Mouse (Mus musculus) CH12.LX (cell line): ENCODE results near the gene Ptges. TPM values are rescaled to one million over a fixed set of nuclear protein-coding genes. Genes with fewer than 3 reads are reported as not detected.

Source experiments
- DNase-seq: peaks from one replicate; pipeline ENCODE4 v3.0.0-alpha.2; 2013; ENCODE audit errors: extremely low read depth
- H3K27ac ChIP-seq: 2 replicates; pipeline ENCODE4 v1.5.1; 2012; ENCODE audit warnings: low read depth, mild to moderate bottlenecking, control low read depth, moderate library complexity; ENCODE audit not compliant: insufficient read depth
- H3K27me3 ChIP-seq: replicated peaks from 2 replicates; pipeline ENCODE3; 2012; ENCODE audit warnings: inconsistent platforms
- H3K36me3 ChIP-seq, 2 experiments: replicated peaks in 1 of 2; 2 replicates each; pipeline versions ENCODE3 to v1.6.1; 2012; ENCODE audit warnings: inconsistent platforms in 1 of 2, low read length in 1 of 2, mild to moderate bottlenecking in 1 of 2, mixed read lengths in 1 of 2, moderate library complexity in 1 of 2; ENCODE audit not compliant: control insufficient read depth in 1 of 2, insufficient read depth in 1 of 2
- H3K4me1 ChIP-seq, 2 experiments: 2 replicates each; pipeline ENCODE4 v1.6.1; 2012; ENCODE audit warnings: inconsistent platforms in 1 of 2, moderate library complexity in 1 of 2; ENCODE audit not compliant: insufficient read depth in 2 of 2, control insufficient read depth in 1 of 2
- H3K4me2 ChIP-seq: 2 replicates; pipeline ENCODE4 v1.6.1; 2012; ENCODE audit warnings: low read depth, mild to moderate bottlenecking, control low read depth; ENCODE audit not compliant: poor library complexity, insufficient read depth, severe bottlenecking
- H3K4me3 ChIP-seq, 3 experiments: fragments of 150-350 bp in 1 of 3; sonication (generic) in 1 of 3; replicated peaks in 1 of 3; 2 replicates each; pipeline versions ENCODE3 to v1.5.1; 2011 to 2012; ENCODE audit warnings: low read depth in 2 of 3, low read length in 2 of 3, mild to moderate bottlenecking in 2 of 3, moderate library complexity in 2 of 3, control low read depth in 1 of 3, improper control_type of control experiment in 1 of 3, inconsistent platforms in 1 of 3, mixed read lengths in 1 of 3; ENCODE audit not compliant: poor library complexity in 1 of 3
- H3K79me2 ChIP-seq: replicated peaks from 2 replicates; pipeline ENCODE4 v1.6.1; 2012; ENCODE audit warnings: mild to moderate bottlenecking, moderate library complexity; ENCODE audit not compliant: control insufficient read depth, poor library complexity, insufficient read depth, severe bottlenecking; ENCODE audit errors: extremely low read depth
- H3K9ac ChIP-seq: 2 replicates; pipeline ENCODE4 v1.6.1; 2012; ENCODE audit warnings: low read depth, mild to moderate bottlenecking, control low read depth, moderate library complexity; ENCODE audit not compliant: insufficient read depth
- H3K9me3 ChIP-seq: replicated peaks from 2 replicates; pipeline ENCODE3; 2012; ENCODE audit warnings: low read length, inconsistent platforms, mixed read lengths
- CHD1 ChIP-seq: IDR thresholded peaks from 2 replicates; pipeline ENCODE4 v1.6.1; 2012; ENCODE audit warnings: low read depth, low read length, improper control_type of control experiment, inconsistent platforms
- CHD2 ChIP-seq: IDR thresholded peaks from 2 replicates; pipeline ENCODE4 v1.6.1; 2011; ENCODE audit warnings: low read length, improper control_type of control experiment
- E2F4 ChIP-seq: IDR thresholded peaks from 2 replicates; pipeline ENCODE4 v1.6.1; 2011; ENCODE audit warnings: low read depth, low read length, improper control_type of control experiment; ENCODE audit not compliant: insufficient replicate concordance
- ELF1 ChIP-seq: IDR thresholded peaks from 2 replicates; pipeline ENCODE4 v1.6.1; 2014; ENCODE audit warnings: low read depth, mild to moderate bottlenecking, inconsistent platforms, low read length, improper control_type of control experiment
- EP300 ChIP-seq: IDR thresholded peaks from 2 replicates; pipeline ENCODE4 v1.6.1; 2011; ENCODE audit warnings: low read length, improper control_type of control experiment
- ETS1 ChIP-seq: conservative IDR thresholded peaks from 2 replicates; pipeline ENCODE4 v1.6.1; 2012; ENCODE audit warnings: low read depth, mild to moderate bottlenecking, inconsistent platforms, low read length, improper control_type of control experiment, moderate library complexity
- HCFC1 ChIP-seq: IDR thresholded peaks from 2 replicates; pipeline ENCODE4 v1.6.1; 2012; ENCODE audit warnings: low read depth, mild to moderate bottlenecking, inconsistent platforms, low read length, improper control_type of control experiment
- IRF4 ChIP-seq: IDR thresholded peaks from 2 replicates; pipeline ENCODE4 v1.6.1; 2014; ENCODE audit warnings: low read depth, mild to moderate bottlenecking, inconsistent platforms, low read length, improper control_type of control experiment
- JUN ChIP-seq: IDR thresholded peaks from 2 replicates; pipeline ENCODE4 v1.6.1; 2011; ENCODE audit warnings: low read depth, mild to moderate bottlenecking, low read length, improper control_type of control experiment, moderate library complexity; ENCODE audit not compliant: insufficient read depth
- JUND ChIP-seq: conservative IDR thresholded peaks from 2 replicates; pipeline ENCODE4 v1.6.1; 2011; ENCODE audit warnings: low read depth, low read length, improper control_type of control experiment
- KAT2A ChIP-seq: IDR thresholded peaks from 2 replicates; pipeline ENCODE4 v1.6.1; 2012; ENCODE audit warnings: low read length, improper control_type of control experiment, inconsistent platforms; ENCODE audit not compliant: insufficient replicate concordance
- MAFK ChIP-seq: IDR thresholded peaks from 2 replicates; pipeline ENCODE4 v1.6.1; 2011; ENCODE audit warnings: low read length, improper control_type of control experiment; ENCODE audit not compliant: insufficient replicate concordance
- MAZ ChIP-seq: IDR thresholded peaks from 2 replicates; pipeline ENCODE4 v1.6.1; 2012; ENCODE audit warnings: low read depth, mild to moderate bottlenecking, inconsistent platforms, low read length, improper control_type of control experiment, moderate library complexity
- MEF2A ChIP-seq: IDR thresholded peaks from 2 replicates; pipeline ENCODE4 v1.6.1; 2014; ENCODE audit warnings: low read depth, mild to moderate bottlenecking, inconsistent platforms, low read length, improper control_type of control experiment, borderline replicate concordance
- MYC ChIP-seq: IDR thresholded peaks from 2 replicates; pipeline ENCODE4 v1.6.1; 2011; ENCODE audit warnings: low read depth, mild to moderate bottlenecking, improper control_type of control experiment, low read length
- NELFE ChIP-seq: IDR thresholded peaks from 2 replicates; pipeline ENCODE4 v1.6.1; 2011; ENCODE audit warnings: low read depth, low read length, improper control_type of control experiment
- NRF1 ChIP-seq: IDR thresholded peaks from 2 replicates; pipeline ENCODE4 v1.6.1; 2014; ENCODE audit warnings: low read depth, mild to moderate bottlenecking, inconsistent platforms, low read length, improper control_type of control experiment, moderate library complexity
- RAD21 ChIP-seq: IDR thresholded peaks from 2 replicates; pipeline ENCODE4 v1.6.1; 2011; ENCODE audit warnings: low read depth, mild to moderate bottlenecking, low read length, improper control_type of control experiment, moderate library complexity
- RCOR1 ChIP-seq: conservative IDR thresholded peaks from 2 replicates; pipeline ENCODE4 v1.6.1; 2012; ENCODE audit warnings: low read depth, mild to moderate bottlenecking, inconsistent platforms, low read length, improper control_type of control experiment
- SIN3A ChIP-seq: IDR thresholded peaks from 2 replicates; pipeline ENCODE4 v1.6.1; 2012; ENCODE audit warnings: low read length, improper control_type of control experiment, inconsistent platforms
- TCF12 ChIP-seq: IDR thresholded peaks from 2 replicates; pipeline ENCODE4 v1.6.1; 2014; ENCODE audit warnings: low read depth, mild to moderate bottlenecking, inconsistent platforms, low read length, improper control_type of control experiment
- UBTF ChIP-seq: IDR thresholded peaks from 2 replicates; pipeline ENCODE4 v1.6.1; 2012; ENCODE audit warnings: low read depth, mild to moderate bottlenecking, inconsistent platforms, low read length, improper control_type of control experiment, moderate library complexity
- USF1 ChIP-seq: IDR thresholded peaks from 2 replicates; pipeline ENCODE4 v1.6.1; 2014; ENCODE audit warnings: low read depth, mild to moderate bottlenecking, inconsistent platforms, low read length, improper control_type of control experiment
- ZC3H11A ChIP-seq: IDR thresholded peaks from 2 replicates; pipeline ENCODE4 v1.6.1; 2012; ENCODE audit warnings: low read depth, mild to moderate bottlenecking, inconsistent platforms, low read length, improper control_type of control experiment
- ZMIZ1 ChIP-seq: IDR thresholded peaks from 2 replicates; pipeline ENCODE4 v1.6.1; 2012; ENCODE audit warnings: low read depth, mild to moderate bottlenecking, inconsistent platforms, low read length, improper control_type of control experiment
- ZNF384 ChIP-seq: IDR thresholded peaks from 2 replicates; pipeline ENCODE4 v1.6.1; 2012; ENCODE audit warnings: low read depth, low read length, improper control_type of control experiment, inconsistent platforms
- dilution Hi-C: fragments of 300-500 bp; cut with MboI; formaldehyde crosslinking; loops from 2 replicates; pipeline ENCODE4 v1.14.3; 2020; ENCODE audit warnings: low sequenced_read_pairs; ENCODE audit not compliant: extremely low pct_unique_long_range_greater_than_20kb, extremely low pct_ligation_motif_present
- in situ Hi-C: fragments of 300-500 bp; cut with MboI; formaldehyde crosslinking; loops from 3 replicates; pipeline ENCODE4 v1.14.3; 2019; ENCODE audit warnings: low sequenced_read_pairs, low pct_ligation_motif_present, low pct_unique_long_range_greater_than_20kb, mixed read lengths
- polyA plus RNA-seq: library from polyadenylated mRNA; unstranded; fragments of >175 nt; gene quantifications from 2 replicates; pipeline ENCODE4 v1.2.1, GENCODE M21; 2012; ENCODE audit warnings: low read depth; ENCODE audit not compliant: insufficient read length
- total RNA-seq, 2 experiments: library from RNA; depleted of rRNA; stranded (reverse); fragments of 300-350 nt in 1 of 2; fragments of >200 nt in 1 of 2; gene quantifications; 2 replicates each; pipeline ENCODE4 v1.2.3; 2012 to 2014

Ptges gene
- total and polyA plus RNA-seq, 3 experiments = 0.04 to 0.09 TPM; not detected in 1

- dilution Hi-C loops = no loop called here
- no peak for TF ChIP-seq HCFC1
- no peak for TF ChIP-seq KAT2A
- no peak for TF ChIP-seq USF1
- no peak for TF ChIP-seq ZC3H11A
- TF ChIP-seq IRF4 = no peak
- TF ChIP-seq CHD2 = no peak
- TF ChIP-seq MAZ = no peak
- no peak for TF ChIP-seq CHD1
- TF ChIP-seq TCF12 = no peak
- no peak for TF ChIP-seq MYC
- no peak for TF ChIP-seq MEF2A
- TF ChIP-seq EP300 = no peak
- TF ChIP-seq UBTF = no peak
- TF ChIP-seq, all 38 proteins: peak for 0
Measured at GRCm38 (mm10) chr2:30923099-30923498, 6.6 kb downstream of the Ptges start.

GRCm38 (mm10) chr2:30920216-30920615 is 9.4 kb downstream of the Ptges start:
- H3K27ac ChIP-seq = no peak overlapping the region
- DNase-seq = no peak
- no peak overlapping the region for H3K4me2 ChIP-seq
- H3K9ac ChIP-seq = no peak overlapping the region
- no peak overlapping the region for H3K4me3 ChIP-seq
- in situ Hi-C loops = no loop called here
- peaks cover 2% of the 10 kb centered on the region for H3K27me3 ChIP-seq
- H3K79me2 ChIP-seq = no peaks in the 10 kb centered on the region
- H3K4me1 ChIP-seq = peaks cover 3 to 9% of the 10 kb centered on the region in 2 experiments; a peak in 3 of 4 replicates
- H3K36me3 ChIP-seq = no peaks in the 10 kb centered on the region
- TF ChIP-seq JUND (no peak), CHD1 (no peak), SIN3A (no peak), ZMIZ1 (no peak), JUN (no peak), HCFC1 (no peak), NELFE (no peak), NRF1 (no peak), EP300 (no peak), RCOR1 (no peak), ZNF384 (no peak), E2F4 (no peak), ELF1 (no peak), RAD21 (no peak), MAFK (no peak), MEF2A (no peak), ETS1 (no peak)
- dilution Hi-C loops = no loop called here
- no peaks in the 10 kb centered on the region for H3K9me3 ChIP-seq

More at GRCm38 (mm10) chr2:30923099-30923498, 6.6 kb downstream of the Ptges start:
- H3K9ac ChIP-seq = no peak overlapping the region
- no peaks in the 10 kb centered on the region for H3K36me3 ChIP-seq
- peaks cover 2% of the 10 kb centered on the region for H3K27me3 ChIP-seq
- no peaks in the 10 kb centered on the region for H3K79me2 ChIP-seq
- no peak for DNase-seq
- no peak overlapping the region for H3K27ac ChIP-seq
- no peak overlapping the region for H3K4me3 ChIP-seq
- H3K4me1 ChIP-seq = peaks cover 15 to 19% of the 10 kb centered on the region in 2 experiments
- H3K4me2 ChIP-seq = no peak overlapping the region
- H3K9me3 ChIP-seq = no peaks in the 10 kb centered on the region
- in situ Hi-C loops = no loop called here
